Mouse (Mus musculus) lung, adult 2 months (tissue): ENCODE results near the gene Rps15.

Source experiments
- CTCF ChIP-seq: fragments of 200-500 bp; IDR thresholded peaks from 2 replicates; pipeline ENCODE4 v1.5.1; 2011; ENCODE audit warnings: mild to moderate bottlenecking, low read length, control low read depth; ENCODE audit not compliant: insufficient read depth
- POLR2A ChIP-seq: fragments of 200-500 bp; IDR thresholded peaks from 2 replicates; pipeline ENCODE4 v1.6.1; 2011; ENCODE audit warnings: low read depth, mild to moderate bottlenecking, control low read depth, low read length, borderline replicate concordance; ENCODE audit errors: extremely low read depth

GRCm38 (mm10) chr10:80281304-80281703 lies 10.9 kb upstream of the Rps15 start:
- TF ChIP-seq CTCF: no peak
- TF ChIP-seq POLR2A: no peak
